Mouse (Mus musculus) neural tube, embryonic 15.5 days (tissue): ENCODE results near the gene Celsr1. TPM values are rescaled to one million over a fixed set of nuclear protein-coding genes. Genes with fewer than 3 reads are reported as not detected.
A peak's percentile ranks its signal among the peaks of the same experiment; 100 is the strongest.

Experiments used
- ATAC-seq: fragments of 200-750 bp; cut with Nextera tagmentation; 2 replicates; pipeline ENCODE4 v1.8.0; 2017; ENCODE audit warnings: mild to moderate bottlenecking, moderate TSS enrichment, moderate library complexity; ENCODE audit not compliant: low FRiP score
- H3K27ac ChIP-seq: fragments of 300-500 bp; sonication (generic); replicated peaks from 2 replicates; pipeline ENCODE4 v1.5.1; 2015; ENCODE audit warnings: mild to moderate bottlenecking, inconsistent platforms
- H3K27me3 ChIP-seq: fragments of 300-500 bp; sonication (generic); replicated peaks from 2 replicates; pipeline ENCODE4 v1.6.1; 2015; ENCODE audit warnings: inconsistent platforms
- H3K36me3 ChIP-seq: fragments of 300-500 bp; sonication (generic); 2 replicates; pipeline ENCODE4 v1.6.1; 2015; ENCODE audit warnings: inconsistent platforms
- H3K4me1 ChIP-seq: fragments of 300-500 bp; sonication (generic); 2 replicates; pipeline ENCODE4 v1.6.1; 2015; ENCODE audit warnings: inconsistent platforms
- H3K4me2 ChIP-seq: fragments of 300-500 bp; sonication (generic); 2 replicates; pipeline ENCODE4 v1.6.1; 2015; ENCODE audit warnings: inconsistent platforms, mild to moderate bottlenecking, moderate library complexity
- H3K4me3 ChIP-seq: fragments of 300-500 bp; sonication (generic); replicated peaks from 2 replicates; pipeline ENCODE4 v1.5.1; 2015; ENCODE audit warnings: mild to moderate bottlenecking, inconsistent platforms
- H3K9ac ChIP-seq: fragments of 300-500 bp; sonication (generic); replicated peaks from 2 replicates; pipeline ENCODE4 v1.6.1; 2015; ENCODE audit warnings: mild to moderate bottlenecking, inconsistent platforms
- H3K9me3 ChIP-seq: fragments of 300-500 bp; sonication (generic); replicated peaks from 2 replicates; pipeline ENCODE4 v1.6.1; 2016; ENCODE audit warnings: inconsistent platforms
- WGBS: fragments of 180-500 bp; shearing (Covaris S2); methylation state at CpG from one replicate; pipeline ENCODE4 v1.1.7; 2015; ENCODE audit warnings: mixed read lengths; 5-methylcytosine and 5-hydroxymethylcytosine counted together
- polyA plus RNA-seq: library from polyadenylated mRNA; unstranded; fragments of >200 nt; fragmentation: Nextera tagmentation; extraction: Ambion mirVana; gene quantifications from 2 replicates; pipeline ENCODE4 v1.2.1, GENCODE M21; 2015

Celsr1 gene
- polyA plus RNA-seq, 1 experiment from 2014 or later, result 0.88 TPM

GRCm38 (mm10) chr15:85991453-85992124, 42.0 kb downstream of the Celsr1 start:
- no peaks in the 10 kb centered on the region for H3K36me3 ChIP-seq
- no peak for ATAC-seq

GRCm38 (mm10) chr15:85990696-85991443, 42.7 kb downstream of the Celsr1 start:
- Histone ChIP-seq H3K4me1 (peaks cover 42% of the 10 kb centered on the region), H3K4me3 (no peak overlapping the region), H3K9me3 (no peaks in the 10 kb centered on the region), H3K4me2 (no peak overlapping the region), H3K9ac (no peak overlapping the region), H3K27me3 (no peaks in the 10 kb centered on the region), H3K36me3 (no peaks in the 10 kb centered on the region), H3K27ac (peak overlapping the region; percentile 69)
- no peak for ATAC-seq
- 86% methylated on average over 17 of the region's 17 CpGs for WGBS

More at GRCm38 (mm10) chr15:85991453-85992124, 42.0 kb downstream of the Celsr1 start:
- peak overlapping the region; percentile 69 for H3K27ac ChIP-seq
- H3K9me3 ChIP-seq, result no peaks in the 10 kb centered on the region
- H3K4me2 ChIP-seq, result no peak overlapping the region
- H3K9ac ChIP-seq, result no peak overlapping the region
- WGBS, result 33% methylated on average over 5 of the region's 5 CpGs
- no peaks in the 10 kb centered on the region for H3K27me3 ChIP-seq
- peaks cover 45% of the 10 kb centered on the region for H3K4me1 ChIP-seq
- no peak overlapping the region for H3K4me3 ChIP-seq

GRCm38 (mm10) chr15:85987896-85988295, 45.7 kb downstream of the Celsr1 start:
- Histone ChIP-seq H3K9ac (no peak overlapping the region), H3K36me3 (no peaks in the 10 kb centered on the region), H3K4me1 (peaks cover 16% of the 10 kb centered on the region), H3K4me2 (no peak overlapping the region), H3K9me3 (no peaks in the 10 kb centered on the region), H3K27me3 (no peaks in the 10 kb centered on the region), H3K27ac (no peak overlapping the region), H3K4me3 (no peak overlapping the region)
- WGBS, result 73% methylated on average over 5 of the region's 5 CpGs
- no peak for ATAC-seq

- no peaks in the 10 kb centered on the region for H3K9me3 ChIP-seq
- 78% methylated on average over 4 of the region's 4 CpGs for WGBS
- H3K27me3 ChIP-seq, result no peaks in the 10 kb centered on the region
- H3K4me3 ChIP-seq, result no peak overlapping the region
- H3K4me1 ChIP-seq, result peaks cover 2% of the 10 kb centered on the region; the same call in 1 of the 2 replicates
- ATAC-seq, result no peak
- H3K9ac ChIP-seq, result no peak overlapping the region
- no peak overlapping the region for H3K27ac ChIP-seq
- H3K36me3 ChIP-seq, result no peaks in the 10 kb centered on the region
- no peak overlapping the region for H3K4me2 ChIP-seq
These were observed 47.4 kb downstream of the Celsr1 start for GRCm38 (mm10) chr15:85986170-85986569.

- no peak for ATAC-seq
- H3K9me3 ChIP-seq, result no peaks in the 10 kb centered on the region
- H3K27me3 ChIP-seq, result no peaks in the 10 kb centered on the region
- H3K9ac ChIP-seq, result no peak overlapping the region
- 69% methylated on average over 4 of the region's 4 CpGs for whole genome bisulfite sequencing
- H3K4me2 ChIP-seq, result no peak overlapping the region
- no peak overlapping the region for H3K27ac ChIP-seq
- H3K36me3 ChIP-seq, result no peaks in the 10 kb centered on the region
- no peaks in the 10 kb centered on the region for H3K4me1 ChIP-seq
- no peak overlapping the region for H3K4me3 ChIP-seq
These were observed 48.0 kb downstream of the Celsr1 start for GRCm38 (mm10) chr15:85985601-85986000.

- 89% methylated on average over 7 of the region's 7 CpGs for WGBS
- no peak for ATAC-seq
- no peak overlapping the region for H3K4me3 ChIP-seq
- H3K27ac ChIP-seq, result no peak overlapping the region
- H3K27me3 ChIP-seq, result no peaks in the 10 kb centered on the region
- no peaks in the 10 kb centered on the region for H3K36me3 ChIP-seq
- H3K9ac ChIP-seq, result no peak overlapping the region
- no peaks in the 10 kb centered on the region for H3K9me3 ChIP-seq
- H3K4me1 ChIP-seq, result no peaks in the 10 kb centered on the region
- no peak overlapping the region for H3K4me2 ChIP-seq
These were observed 50.4 kb downstream of the Celsr1 start for GRCm38 (mm10) chr15:85983131-85983530.

- Histone ChIP-seq H3K27ac (no peak overlapping the region), H3K27me3 (no peaks in the 10 kb centered on the region), H3K4me1 (0 out of 2 replicates have a peak, but pooled peaks cover under 1% of the 10 kb centered on the region), H3K9ac (no peak overlapping the region), H3K36me3 (no peaks in the 10 kb centered on the region), H3K9me3 (no peaks in the 10 kb centered on the region), H3K4me2 (no peak overlapping the region), H3K4me3 (no peak overlapping the region)
- WGBS, result 96% methylated on average over 3 of the region's 3 CpGs
- ATAC-seq, result no peak
These were observed 51.2 kb downstream of the Celsr1 start for GRCm38 (mm10) chr15:85982416-85982775.

GRCm38 (mm10) chr15:85981768-85982415, 51.7 kb downstream of the Celsr1 start:
- no peaks in the 10 kb centered on the region for H3K36me3 ChIP-seq
- H3K27ac ChIP-seq, result no peak overlapping the region
- no peak overlapping the region for H3K4me3 ChIP-seq
- 55% methylated on average over 11 of the region's 11 CpGs for WGBS
- H3K9me3 ChIP-seq, result no peaks in the 10 kb centered on the region
- no peaks in the 10 kb centered on the region for H3K27me3 ChIP-seq
- no peak overlapping the region for H3K4me2 ChIP-seq
- ATAC-seq, result no peak
- 0 out of 2 replicates have a peak, but pooled peaks cover 4% of the 10 kb centered on the region for H3K4me1 ChIP-seq
- H3K9ac ChIP-seq, result no peak overlapping the region

- Histone ChIP-seq H3K4me2 (no peak overlapping the region), H3K4me1 (peaks cover 34% of the 10 kb centered on the region), H3K27me3 (no peaks in the 10 kb centered on the region), H3K36me3 (no peaks in the 10 kb centered on the region), H3K4me3 (no peak overlapping the region), H3K9ac (no peak overlapping the region), H3K9me3 (no peaks in the 10 kb centered on the region), H3K27ac (no peak overlapping the region)
- no peak for ATAC-seq
- 75% methylated on average over 9 of the region's 9 CpGs for WGBS
These were observed 56.5 kb downstream of the Celsr1 start for GRCm38 (mm10) chr15:85977086-85977485.

- no peak overlapping the region for H3K9ac ChIP-seq
- WGBS, result 23% methylated on average over 16 of the region's 16 CpGs
- peaks cover 38% of the 10 kb centered on the region for H3K4me1 ChIP-seq
- no peaks in the 10 kb centered on the region for H3K27me3 ChIP-seq
- peak overlapping the region; percentile 70 for H3K27ac ChIP-seq
- peak; percentile 25; the same call in 1 of the 2 replicates for ATAC-seq
- no peak overlapping the region for H3K4me3 ChIP-seq
- H3K36me3 ChIP-seq, result no peaks in the 10 kb centered on the region
- H3K4me2 ChIP-seq, result peak overlapping the region; percentile 38
- H3K9me3 ChIP-seq, result no peaks in the 10 kb centered on the region
These were observed 57.8 kb downstream of the Celsr1 start for GRCm38 (mm10) chr15:85975746-85976145.

- peaks cover 35% of the 10 kb centered on the region for H3K4me1 ChIP-seq
- H3K36me3 ChIP-seq, result no peaks in the 10 kb centered on the region
- no peaks in the 10 kb centered on the region for H3K9me3 ChIP-seq
- WGBS, result 31% methylated on average over 5 of the region's 5 CpGs
- no peak overlapping the region; the same call in 1 of the 2 replicates for H3K27ac ChIP-seq
- no peaks in the 10 kb centered on the region for H3K27me3 ChIP-seq
- H3K4me2 ChIP-seq, result no peak overlapping the region
- H3K9ac ChIP-seq, result no peak overlapping the region
- H3K4me3 ChIP-seq, result no peak overlapping the region
- no peak for ATAC-seq
These were observed 62.0 kb downstream of the Celsr1 start for GRCm38 (mm10) chr15:85971596-85971995.

- Histone ChIP-seq H3K4me3 (no peak overlapping the region), H3K27ac (no peak overlapping the region), H3K27me3 (no peaks in the 10 kb centered on the region), H3K9me3 (no peaks in the 10 kb centered on the region), H3K4me1 (peaks cover 30% of the 10 kb centered on the region), H3K9ac (no peak overlapping the region), H3K36me3 (no peaks in the 10 kb centered on the region), H3K4me2 (no peak overlapping the region)
- no peak for ATAC-seq
- 68% methylated on average over 8 of the region's 8 CpGs for WGBS
These were observed 63.1 kb downstream of the Celsr1 start for GRCm38 (mm10) chr15:85970441-85970840.
